Mouse (Mus musculus) layer of hippocampus, adult 11-12 months (tissue): ENCODE measurements around the gene Traf1.

Source experiments
- DNase-seq: peaks from one replicate; pipeline ENCODE4 v3.0.0; 2022; ENCODE audit warnings: low spot score

Gene Traf1

GRCm38 (mm10) chr2:34961481-34962036 lies at the start of gene Traf1:
Gene Traf1, minus strand, starts transcription at chr2:34961772.
- DNase-seq: no peak

GRCm38 (mm10) chr2:34998956-34999355 lies 37.4 kb upstream of the Traf1 start:
- peak; percentile 20 for DNase-seq

DNA sequence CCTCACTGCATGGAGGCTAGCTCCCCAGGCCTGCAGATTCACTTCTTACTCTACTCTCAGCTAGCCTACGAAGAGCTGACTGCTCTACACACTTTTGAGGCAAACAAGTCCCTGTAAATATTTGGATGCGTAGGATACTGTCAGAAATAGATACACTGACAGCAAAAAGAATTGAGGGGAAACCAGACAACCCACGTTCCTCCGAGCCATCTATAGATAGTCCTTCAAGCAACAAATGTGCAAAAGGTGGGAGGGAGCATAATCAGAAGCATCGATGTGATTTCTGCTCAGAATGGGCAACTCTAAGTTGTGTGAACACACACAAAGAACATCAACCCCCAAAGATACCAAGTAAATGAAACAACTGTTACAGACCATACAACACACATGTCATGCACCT lies 34.9 kb upstream of the Traf1 start:
- no peak for DNase-seq

DNA sequence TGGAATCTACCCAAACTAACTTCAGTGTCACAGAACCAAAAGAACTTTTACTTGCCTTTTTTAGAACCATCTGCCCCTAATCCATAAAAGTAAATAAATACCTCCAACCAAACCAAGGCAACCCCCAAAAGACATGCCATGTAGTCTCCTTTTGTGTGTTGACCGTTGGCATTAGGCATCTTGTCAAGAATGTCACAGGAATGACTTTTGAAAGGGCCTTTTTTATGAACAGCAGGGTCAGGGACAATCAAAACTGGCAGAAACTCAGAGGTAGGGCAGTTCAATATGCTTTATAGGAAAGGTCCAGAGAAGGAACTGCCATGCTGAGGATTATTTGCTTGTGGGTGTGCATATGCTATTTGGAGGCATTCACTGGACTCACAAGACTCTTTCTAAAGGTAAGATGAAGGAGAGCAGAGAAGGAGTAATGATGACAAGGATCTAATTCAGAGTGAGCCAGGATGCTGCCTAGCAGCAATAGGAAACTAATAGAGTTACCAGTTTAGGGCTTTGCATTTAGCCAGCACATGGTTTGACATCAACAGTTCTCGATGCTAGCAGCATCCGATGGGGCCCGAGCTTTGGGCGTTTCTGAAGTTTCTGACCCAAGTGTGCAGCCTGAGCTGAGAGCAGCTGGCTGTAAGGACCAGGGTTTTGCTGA lies 32.3 kb upstream of the Traf1 start:
- no peak for DNase-seq

- DNase-seq: peak; percentile 40
Measured at GRCm38 (mm10) chr2:34992729-34993695, 31.4 kb upstream of the Traf1 start.

GRCm38 (mm10) chr2:34991966-34992365 lies 30.4 kb upstream of the Traf1 start:
- no peak for DNase-seq

GRCm38 (mm10) chr2:34989749-34990148 lies 28.2 kb upstream of the Traf1 start:
- DNase-seq: no peak

GRCm38 (mm10) chr2:34987595-34987994 lies 26.0 kb upstream of the Traf1 start:
- DNase-seq: no peak

GRCm38 (mm10) chr2:34984885-34985284 lies 23.3 kb upstream of the Traf1 start:
- DNase-seq: no peak

GRCm38 (mm10) chr2:34982906-34983698 lies 21.5 kb upstream of the Traf1 start:
- no peak for DNase-seq

GRCm38 (mm10) chr2:34982096-34982724 lies 20.6 kb upstream of the Traf1 start:
- no peak for DNase-seq

GRCm38 (mm10) chr2:34979459-34980011 lies 18.0 kb upstream of the Traf1 start:
- DNase-seq: no peak

- no peak for DNase-seq
Measured at GRCm38 (mm10) chr2:34978226-34978625, 16.7 kb upstream of the Traf1 start.

DNA sequence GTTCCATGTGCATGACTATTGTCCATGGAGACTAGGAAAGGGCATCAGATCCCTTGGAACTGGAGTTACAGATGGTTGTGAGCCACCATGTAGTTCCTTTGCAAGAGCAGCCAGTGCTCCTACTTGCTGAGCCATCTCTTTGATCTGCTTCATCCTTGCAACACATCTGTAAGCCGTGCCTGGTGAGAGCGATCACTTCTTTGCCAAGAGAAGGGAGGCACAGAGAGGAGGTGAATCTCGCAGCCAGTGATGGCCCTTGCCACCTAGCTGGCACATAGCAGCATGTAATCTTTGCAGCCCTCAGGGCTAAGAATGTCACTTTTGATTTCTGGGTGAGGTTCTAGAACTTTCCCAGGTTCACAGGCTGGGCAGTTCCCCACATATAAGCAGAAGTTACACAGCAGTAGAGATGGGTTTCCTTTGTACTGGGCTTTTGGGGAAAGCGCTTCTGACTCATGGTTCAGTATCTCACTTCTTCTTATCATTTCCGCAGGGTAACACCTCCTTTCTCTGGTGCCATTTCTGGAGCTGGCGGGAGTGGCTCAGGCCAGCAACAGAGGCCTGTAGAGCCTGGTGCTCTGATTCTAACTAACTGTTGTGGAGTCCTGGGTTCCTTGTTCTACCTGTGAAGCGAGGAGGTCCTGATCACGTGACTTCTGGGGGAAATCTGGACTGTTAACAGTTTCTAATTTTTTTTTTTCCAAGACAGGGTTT lies 15.5 kb upstream of the Traf1 start:
- no peak for DNase-seq

DNA sequence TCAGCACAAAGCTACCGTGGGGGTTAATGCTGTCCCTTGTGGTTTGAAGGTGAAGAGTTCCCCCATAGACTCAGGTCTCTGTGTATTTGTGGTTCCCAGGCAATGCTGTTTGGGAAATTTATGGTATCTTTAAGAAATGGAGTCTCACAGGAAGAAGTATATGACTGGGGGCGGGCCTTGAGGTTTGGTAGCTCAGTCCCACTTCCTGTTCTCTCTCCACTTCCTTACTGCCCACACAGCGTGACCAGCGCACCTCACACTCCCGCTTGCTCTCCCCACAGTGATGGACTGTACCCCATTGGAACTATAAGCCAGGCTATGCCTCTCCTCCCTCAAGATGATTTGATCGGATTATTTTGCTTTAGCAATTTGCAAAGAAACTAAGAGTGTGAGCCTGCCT lies 14.9 kb upstream of the Traf1 start:
- DNase-seq: no peak

- DNase-seq: no peak
Measured at GRCm38 (mm10) chr2:34973087-34973486, 11.5 kb upstream of the Traf1 start.

- no peak for DNase-seq
Measured at GRCm38 (mm10) chr2:34971080-34971888, 9.7 kb upstream of the Traf1 start.

GRCm38 (mm10) chr2:34970092-34970750 lies 8.6 kb upstream of the Traf1 start:
- DNase-seq: peak; percentile 63

DNA sequence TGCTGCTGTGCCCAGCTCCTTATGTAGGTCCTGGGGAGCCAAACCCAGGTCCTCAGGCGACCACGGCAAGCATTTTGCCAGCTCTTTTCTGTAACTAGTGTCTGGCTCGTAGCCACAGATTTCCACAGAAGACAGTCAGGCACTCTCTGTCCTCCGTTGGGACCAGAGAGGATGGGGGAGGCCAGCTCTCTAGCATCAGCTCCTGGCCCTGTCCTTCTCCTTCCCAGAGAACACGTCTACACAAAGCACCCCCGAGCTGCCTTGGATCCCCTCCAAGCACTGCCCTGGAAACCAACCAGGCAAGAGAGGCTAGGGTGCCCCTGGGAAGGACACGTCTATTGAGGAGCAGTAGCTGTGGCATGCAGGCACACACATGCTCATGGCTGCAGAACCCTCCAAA lies 7.6 kb upstream of the Traf1 start:
- DNase-seq: no peak
